Mouse (Mus musculus): Measurements from ENCODE around the gene Frmd4a.

DNA sequence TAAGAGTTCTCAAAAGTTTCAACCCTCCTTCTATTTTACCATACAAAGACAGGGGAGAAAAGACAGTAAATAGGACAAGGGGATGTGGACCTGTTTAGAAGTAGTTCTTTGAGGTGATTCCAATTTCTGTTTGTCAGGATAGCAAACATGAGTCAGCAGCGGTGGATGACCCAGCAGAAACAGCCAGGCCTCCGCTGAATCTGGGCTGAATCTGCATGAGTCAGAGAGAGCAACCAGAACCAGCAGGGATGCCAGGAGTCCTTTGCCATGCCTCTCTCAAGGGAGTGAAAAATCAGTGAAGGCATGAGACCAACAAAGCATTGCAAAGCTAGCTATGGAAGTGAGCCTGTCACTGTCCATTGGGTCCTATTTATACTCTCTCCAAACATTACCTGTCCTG lies 643.2 kb downstream of the Frmd4a start:
- TF ChIP-seq CTCF (IDR thresholded peaks at IDR 0.05; ENCODE audit: extremely low read depth, insufficient read length, insufficient replicate concordance, low read depth, low read length) (no peak), POLR2A (IDR thresholded peaks at IDR 0.05; ENCODE audit: low read depth, low read length) (no peak)
